Mouse (Mus musculus) thymus, postnatal 36 days (tissue): Measurements from ENCODE around the gene Crygn.

Experiments
- DNase-seq, 2 experiments: peaks; one replicate each; pipeline ENCODE4 v3.0.0; 2022; ENCODE audit warnings: mixed read lengths in 2 of 2

Gene Crygn

DNA sequence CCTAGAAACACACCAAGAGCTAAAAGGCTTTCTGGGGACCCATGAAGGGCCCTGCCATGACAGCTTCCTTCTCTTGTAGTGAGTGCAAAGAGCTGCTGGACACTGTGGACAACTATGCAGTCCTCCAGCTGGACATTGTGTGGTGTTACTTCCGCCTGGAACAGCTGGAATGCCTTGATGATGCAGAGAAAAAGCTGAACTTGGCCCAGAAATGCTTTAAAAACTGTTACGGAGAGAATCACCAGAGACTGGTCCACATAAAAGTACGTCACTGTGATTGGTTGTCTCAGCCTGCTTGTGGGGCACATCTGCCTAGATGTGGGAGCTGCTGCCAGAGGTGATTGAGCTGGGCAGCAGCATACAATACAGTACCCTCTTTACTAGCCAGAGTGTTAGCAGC is 56.5 kb downstream of the Crygn start:
- DNase-seq: no peak
